Mouse (Mus musculus): ENCODE data around the gene Tcf21.
A peak's percentile ranks its signal among the peaks of the same experiment; 100 is the strongest.

Gene Tcf21

DNA sequence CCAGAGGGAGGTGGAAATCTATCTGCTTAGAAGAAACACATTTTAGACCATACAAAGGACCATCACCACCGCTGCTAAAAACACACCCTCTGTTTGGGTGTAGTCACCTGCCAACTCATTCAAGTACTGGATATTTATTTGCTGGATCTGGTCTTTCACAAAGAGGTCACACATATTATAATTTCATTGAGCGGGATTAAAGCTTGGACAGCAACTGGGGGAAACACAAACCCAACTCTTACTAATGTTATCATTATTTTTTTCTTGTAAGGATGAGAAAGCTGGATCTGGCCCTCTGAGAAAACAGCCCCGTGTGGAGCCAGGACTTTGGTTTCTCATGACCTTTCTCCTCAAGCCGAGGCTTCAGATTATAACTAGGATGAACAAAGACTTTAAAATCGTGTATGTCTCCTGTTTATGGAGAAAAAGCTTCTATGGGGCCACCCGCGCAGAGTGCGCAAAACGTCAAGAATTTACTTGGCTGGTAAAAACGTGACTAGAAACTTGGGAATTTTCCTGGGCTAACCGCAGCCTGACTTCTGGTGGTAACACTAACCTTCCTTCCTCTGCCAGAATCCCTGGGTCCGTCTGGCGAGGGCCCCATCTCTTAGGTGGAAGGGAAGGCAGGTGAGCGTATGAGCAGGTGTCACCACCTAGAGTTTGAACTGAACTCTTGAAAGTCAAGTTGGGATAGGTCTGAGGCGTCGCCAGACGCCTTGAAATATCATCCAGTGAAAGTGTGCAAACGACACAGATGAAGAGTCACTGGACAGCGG lies 4.3 kb downstream of the Tcf21 start:
- no peak for DNase-seq (ENCODE audit: low spot score in 2 of 2)

DNA sequence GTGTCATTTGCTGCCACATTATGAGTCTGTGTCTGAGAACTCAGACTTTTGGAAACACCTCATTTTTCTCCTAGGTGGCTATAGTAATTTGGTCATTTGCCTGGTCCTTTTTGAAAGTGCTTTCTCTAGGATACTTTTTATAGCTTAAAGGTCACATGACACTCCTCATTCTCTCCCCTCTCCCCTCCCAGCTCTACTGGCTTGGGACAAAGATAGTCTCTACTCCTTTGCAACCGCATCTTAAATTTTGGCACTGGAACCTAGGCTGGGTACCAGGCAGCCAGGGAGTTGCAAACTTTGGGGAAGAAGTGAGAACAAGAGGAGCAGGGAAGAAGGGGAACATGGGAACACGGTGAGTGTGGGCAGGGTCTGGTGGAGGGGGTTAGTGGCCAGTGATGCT lies 5.2 kb downstream of the Tcf21 start:
- no peak for DNase-seq (ENCODE audit: low spot score in 2 of 2)

DNA sequence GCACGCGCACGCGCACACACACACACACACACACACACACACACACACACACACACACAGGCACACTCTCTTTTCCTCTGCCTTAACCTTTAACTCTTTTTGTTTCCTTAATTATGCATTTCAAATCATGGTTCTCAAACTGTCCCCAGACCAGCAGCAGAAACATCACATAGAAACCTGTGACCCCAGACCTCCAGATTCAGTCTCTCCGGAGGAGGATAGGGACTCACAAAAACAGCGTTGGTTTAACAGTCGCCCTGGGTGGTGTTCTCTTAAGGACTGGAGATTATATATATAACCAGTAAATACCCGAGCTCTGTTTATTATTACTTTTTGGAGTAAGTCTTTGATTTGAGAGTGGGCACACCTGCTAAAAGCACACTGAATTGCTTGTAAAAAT lies 5.7 kb downstream of the Tcf21 start:
- DNase-seq (ENCODE audit: low spot score in 2 of 2), result no peak

DNA sequence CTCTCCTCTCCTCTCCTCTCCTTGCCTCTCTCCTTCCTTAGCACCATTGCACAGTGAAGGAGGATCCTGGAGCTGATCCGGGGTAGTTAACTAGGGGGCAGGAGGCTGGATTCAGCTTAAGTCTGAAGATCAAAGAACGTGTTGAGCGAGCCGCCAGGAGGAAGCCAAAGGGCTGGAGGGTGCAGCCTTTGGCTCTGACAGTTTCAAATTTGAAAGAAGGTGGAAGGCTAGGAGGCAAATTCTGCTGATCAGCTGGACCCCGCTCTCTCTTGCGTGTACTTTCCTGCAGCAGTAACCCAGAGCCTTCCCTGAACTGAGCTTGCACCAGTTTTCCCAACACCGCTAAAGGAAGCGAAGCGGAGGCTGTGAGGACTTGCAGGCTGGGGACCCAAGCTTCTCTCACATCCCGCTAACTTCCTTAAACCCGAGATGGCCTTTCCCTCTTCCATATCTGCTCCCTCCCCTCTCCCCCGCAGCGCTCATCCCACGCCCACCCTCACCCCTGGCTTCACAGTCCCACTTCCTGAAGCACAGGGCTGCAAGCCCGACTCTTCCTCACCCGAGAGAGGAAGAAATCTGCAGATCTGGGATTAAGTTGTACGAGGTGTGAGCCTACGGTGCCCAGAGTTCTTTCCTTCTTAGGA lies 6.5 kb downstream of the Tcf21 start:
- no peak for DNase-seq (ENCODE audit: low spot score in 2 of 2)

GRCm38 (mm10) chr10:22811921-22812320 lies 8.1 kb downstream of the Tcf21 start:
- no peak for DNase-seq (ENCODE audit: low spot score in 2 of 2)

GRCm38 (mm10) chr10:22782684-22783083 lies 37.3 kb downstream of the Tcf21 start:
- DNase-seq (ENCODE audit: low spot score in 2 of 2), result no peak

DNA sequence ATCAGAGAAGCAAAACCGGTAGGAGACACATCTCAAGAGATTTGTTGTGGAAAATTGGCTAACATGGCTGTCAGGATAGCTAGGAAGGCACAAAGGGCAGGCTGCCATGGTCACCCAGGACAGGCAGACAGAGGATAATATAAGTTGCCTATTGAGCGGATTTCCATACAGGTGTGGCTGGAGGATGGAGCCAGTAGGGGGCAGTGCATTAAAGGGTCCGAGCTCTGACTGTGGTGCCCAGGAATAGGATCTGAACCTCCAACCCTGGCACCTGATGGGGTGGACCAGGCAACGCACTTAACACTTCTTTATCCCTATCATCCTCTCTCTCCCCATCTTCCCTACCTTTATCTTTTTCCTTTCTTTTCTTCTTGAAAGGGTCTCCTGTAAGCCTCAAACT lies 38.5 kb downstream of the Tcf21 start:
- DNase-seq (ENCODE audit: low spot score in 2 of 2), result no peak

DNA sequence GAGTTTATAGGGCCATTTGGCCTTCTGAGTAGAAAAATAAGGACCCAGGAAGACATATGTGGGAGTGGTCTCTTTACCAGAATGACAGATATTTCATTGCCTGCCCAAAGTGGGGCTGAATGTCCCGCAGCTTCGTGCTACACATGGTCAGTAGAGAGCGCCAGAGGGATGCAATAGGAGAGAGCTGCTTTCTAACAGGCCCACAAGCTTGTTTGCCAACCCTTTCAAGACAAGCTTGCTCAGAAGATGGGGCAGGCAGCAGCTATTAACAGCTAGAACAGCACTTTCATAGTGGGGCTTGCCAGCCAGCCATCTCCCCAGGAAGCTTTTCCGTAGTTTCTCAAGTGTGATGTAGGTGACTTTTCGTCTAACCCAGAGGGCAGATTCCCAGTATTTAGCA lies 42.0 kb downstream of the Tcf21 start:
- peak in 1 of 2 experiments; percentile 11 for DNase-seq (ENCODE audit: low spot score in 2 of 2)

DNA sequence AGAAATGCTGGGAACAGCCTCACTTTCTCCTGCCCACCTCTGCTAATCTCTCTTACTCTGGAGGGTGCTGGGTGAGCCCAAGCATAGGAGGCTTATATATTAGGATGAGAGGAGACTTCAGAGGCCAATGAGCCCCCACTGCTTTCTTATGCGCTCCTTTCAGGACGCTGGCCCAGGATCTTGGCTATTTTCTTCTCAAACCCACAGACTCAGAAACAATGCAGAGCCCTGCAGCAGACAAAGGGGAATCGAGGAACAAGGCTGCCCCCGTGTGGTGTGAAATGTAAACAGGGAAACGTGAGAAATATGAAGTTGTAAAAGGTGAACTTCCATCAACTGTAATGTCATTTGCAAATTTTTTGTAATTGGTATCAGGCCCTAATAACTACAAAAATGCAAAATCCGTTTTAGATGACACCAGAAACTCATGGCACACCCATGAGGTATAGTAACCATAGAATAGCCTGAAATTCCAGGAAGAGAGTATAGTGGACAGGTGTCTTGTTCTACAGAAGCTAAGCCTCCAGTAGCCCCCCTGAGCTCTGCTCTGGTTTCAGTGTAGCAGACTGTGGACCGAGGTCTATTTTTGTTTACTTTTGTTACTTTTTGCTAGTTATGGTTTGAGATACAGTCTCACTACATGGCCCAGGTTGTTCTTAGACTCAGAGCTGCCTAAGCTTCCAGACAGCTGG lies 43.8 kb downstream of the Tcf21 start:
- peak in 1 of 2 experiments; percentile 60 for DNase-seq (ENCODE audit: low spot score in 2 of 2)

- DNase-seq (ENCODE audit: low spot score in 2 of 2), result no peak
Measured at GRCm38 (mm10) chr10:22775456-22775855, 44.5 kb downstream of the Tcf21 start.

DNA sequence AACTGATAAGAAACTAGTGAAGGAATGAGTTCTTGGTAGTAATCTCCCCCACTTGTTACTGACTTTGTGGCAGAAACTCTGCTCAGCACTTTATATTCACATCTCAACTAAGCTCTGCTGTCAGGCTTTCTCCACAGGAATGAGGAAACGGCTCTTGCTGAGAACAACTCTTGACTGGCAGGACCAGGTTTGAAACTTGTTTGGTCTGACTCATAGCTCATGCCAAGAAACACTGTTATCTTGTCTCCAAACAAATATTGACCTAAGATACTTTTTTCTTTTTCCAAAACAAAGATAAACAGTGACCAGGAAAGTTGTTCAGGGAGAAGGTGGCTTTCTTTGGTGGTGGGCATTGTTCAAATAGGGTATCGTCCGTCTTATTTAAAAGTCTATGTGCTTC lies 45.3 kb downstream of the Tcf21 start:
- DNase-seq (ENCODE audit: low spot score in 2 of 2), result no peak

All from frontal cortex, postnatal 14 days (tissue).